Mouse (Mus musculus) kidney, postnatal 14 days (tissue): ENCODE data around the gene Gse1.

Experiments
- DNase-seq: peaks from one replicate; pipeline ENCODE4 v3.0.0; 2022; ENCODE audit warnings: mixed read lengths

Gene Gse1

GRCm38 (mm10) chr8:120589921-120590320 lies 361.7 kb downstream of the Gse1 start:
- peak; percentile 48 for DNase-seq

DNA sequence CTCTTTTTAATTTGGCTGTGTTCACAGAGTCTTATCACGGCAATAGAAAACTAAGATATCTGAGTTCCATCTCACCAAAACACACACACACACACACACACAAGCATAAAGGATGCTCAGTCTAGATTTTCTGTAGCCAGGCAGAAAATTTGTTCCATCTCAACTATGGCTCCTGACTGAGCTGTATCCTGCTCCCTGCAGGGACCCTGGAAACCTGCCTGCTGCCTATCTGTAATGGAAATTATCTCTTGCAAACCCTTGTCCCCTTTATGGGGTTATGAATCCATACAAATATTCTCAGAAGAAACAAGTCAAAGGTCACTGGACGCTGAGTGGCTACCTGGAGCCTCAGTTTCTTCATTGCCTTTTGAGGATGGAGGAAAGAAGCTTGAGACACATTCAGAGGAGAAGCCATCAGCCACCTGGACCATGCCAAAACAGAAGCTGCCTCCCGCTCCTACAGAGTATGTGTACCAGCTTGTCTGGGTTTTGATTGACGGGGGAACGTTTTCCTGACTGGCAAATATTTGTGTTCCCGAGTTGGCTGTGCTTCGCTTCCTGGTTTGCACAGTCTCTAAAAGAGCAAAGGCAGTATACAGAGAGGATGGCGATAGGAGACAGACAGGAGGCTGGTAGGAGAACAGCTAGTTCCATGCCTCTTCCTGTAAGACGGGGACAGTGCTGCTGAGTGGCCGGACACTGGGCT lies 363.5 kb downstream of the Gse1 start:
- DNase-seq = no peak

GRCm38 (mm10) chr8:120594571-120594970 lies 366.3 kb downstream of the Gse1 start:
- DNase-seq = no peak

- DNase-seq = peak; percentile 68
Observed at GRCm38 (mm10) chr8:120595963-120596362, 367.7 kb downstream of the Gse1 start.

- no peak for DNase-seq
Observed at GRCm38 (mm10) chr8:120598579-120598978, 370.3 kb downstream of the Gse1 start.

- peak; percentile 87 for DNase-seq
Observed at GRCm38 (mm10) chr8:120599504-120599903, 371.2 kb downstream of the Gse1 start.

- DNase-seq = no peak
Observed at GRCm38 (mm10) chr8:120602672-120603071, 374.4 kb downstream of the Gse1 start.

- no peak for DNase-seq
Observed at GRCm38 (mm10) chr8:120607460-120607859, 379.2 kb downstream of the Gse1 start.

- peak; percentile 80 for DNase-seq
Observed at GRCm38 (mm10) chr8:120607885-120608284, 379.6 kb downstream of the Gse1 start.

- no peak for DNase-seq
Observed at GRCm38 (mm10) chr8:120610824-120611223, 382.6 kb downstream of the Gse1 start.

GRCm38 (mm10) chr8:120614491-120614890 lies 386.2 kb downstream of the Gse1 start:
- no peak for DNase-seq

DNA sequence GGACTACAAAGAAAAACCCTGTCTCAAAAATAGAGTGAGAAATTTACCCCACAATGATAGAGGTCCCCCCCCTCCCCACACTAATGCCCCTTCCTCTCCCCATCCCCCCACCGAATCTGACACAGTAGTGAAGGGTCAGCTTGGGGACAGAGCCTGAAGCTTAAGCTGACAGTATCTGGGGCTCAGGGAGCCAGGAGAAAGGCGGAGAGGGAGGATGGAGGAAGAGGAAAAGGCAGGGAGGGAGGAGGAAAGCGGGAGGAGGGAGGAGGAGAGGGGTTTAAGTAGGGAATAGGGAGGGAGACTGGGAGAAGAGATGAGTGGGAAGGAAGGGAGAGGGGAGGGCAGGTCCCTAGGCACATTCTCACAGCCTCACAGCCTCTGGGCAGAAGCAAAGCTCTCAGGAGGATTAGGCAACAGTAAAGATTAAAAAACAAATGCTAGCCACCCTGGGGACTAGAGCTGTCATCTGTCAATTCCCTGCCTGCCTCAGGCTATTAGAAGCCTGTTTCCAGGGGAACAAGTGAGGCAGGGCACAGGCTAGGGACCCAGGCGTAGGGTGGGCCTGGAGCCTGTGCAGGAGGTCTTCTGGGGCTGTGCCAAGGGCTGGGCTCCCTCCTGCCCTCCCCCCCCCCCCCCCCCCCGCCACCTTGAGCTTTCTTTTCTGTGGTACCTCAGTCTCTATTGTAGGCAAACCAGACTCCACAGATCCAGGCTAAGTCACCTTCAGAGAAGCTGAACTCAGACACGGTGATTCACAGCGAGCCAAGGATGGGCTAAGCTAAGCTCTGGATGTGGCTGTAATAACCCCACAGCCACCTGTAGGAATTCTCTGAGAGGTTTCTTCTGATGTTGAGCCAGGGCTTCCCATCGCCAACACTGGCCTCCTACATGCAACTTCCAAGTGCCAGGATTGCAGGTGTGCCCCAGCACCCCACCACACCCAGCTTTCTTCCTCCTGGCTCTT lies 388.7 kb downstream of the Gse1 start:
- no peak for DNase-seq

DNA sequence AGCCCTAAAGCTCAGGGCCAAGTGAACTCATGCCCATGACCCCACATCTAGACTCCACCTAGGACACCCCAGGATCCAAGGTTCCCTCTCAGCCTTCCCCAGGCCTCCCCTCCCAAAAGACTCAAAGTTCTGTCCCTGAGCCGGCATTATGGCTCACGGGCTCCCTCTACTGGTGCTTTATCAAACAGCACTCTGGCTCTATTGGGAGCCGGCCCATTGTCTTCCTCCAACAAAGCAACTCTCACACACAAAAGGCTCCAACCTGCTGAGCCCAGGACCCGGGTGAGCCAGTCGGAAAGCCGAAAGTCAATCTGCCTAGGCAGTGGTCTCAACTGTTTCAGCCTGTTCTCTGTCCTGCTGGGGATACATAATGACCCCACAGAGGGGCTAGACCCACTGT lies 389.9 kb downstream of the Gse1 start:
- DNase-seq = peak; percentile 72

DNA sequence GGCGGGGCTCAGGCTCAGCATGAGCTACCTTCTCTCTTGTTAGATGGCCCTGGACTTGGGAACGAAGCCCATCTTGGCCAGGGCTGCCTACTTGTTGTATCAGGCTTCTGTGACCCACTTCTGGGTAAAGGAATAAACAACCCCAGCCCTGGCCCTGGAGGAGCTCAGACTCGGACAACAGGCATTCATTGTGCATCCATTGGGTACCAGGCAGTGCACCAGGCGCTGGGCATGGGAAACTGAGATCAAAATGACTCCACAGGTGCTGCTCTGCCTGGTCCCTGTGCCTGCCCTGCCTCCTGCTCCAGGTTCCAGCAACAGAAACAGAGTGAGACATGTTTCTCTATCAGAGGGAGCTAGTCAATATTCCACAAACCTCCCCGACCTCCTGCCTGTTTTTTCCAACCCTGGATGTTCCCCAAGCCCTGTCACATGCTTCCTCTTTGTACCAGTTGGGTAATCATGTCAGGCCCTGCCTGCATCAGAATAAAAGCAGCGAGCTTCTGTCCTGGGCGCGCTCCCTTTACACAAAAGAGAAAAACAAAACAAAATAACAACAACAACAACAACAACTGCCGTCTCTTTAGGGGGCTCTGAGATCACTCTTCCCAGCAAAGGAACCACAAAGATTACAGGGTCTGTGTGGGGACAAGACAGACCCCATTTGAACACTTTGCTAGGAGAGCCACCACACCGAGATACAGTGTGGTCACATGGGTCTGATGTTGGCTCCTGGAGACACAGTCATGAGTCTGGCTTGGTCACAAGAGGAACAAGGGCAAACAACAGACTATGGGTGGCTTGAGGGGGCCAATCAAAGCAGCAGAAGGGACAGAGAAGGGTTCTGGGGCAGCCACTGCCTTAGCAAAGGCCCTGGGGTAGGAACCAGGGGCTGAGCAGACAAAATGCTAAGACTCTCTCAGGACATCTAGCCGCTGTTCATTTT lies 391.3 kb downstream of the Gse1 start:
- DNase-seq = no peak

- DNase-seq = no peak
Observed at GRCm38 (mm10) chr8:120620441-120620840, 392.2 kb downstream of the Gse1 start.

GRCm38 (mm10) chr8:120622161-120622560 lies 393.9 kb downstream of the Gse1 start:
- DNase-seq = no peak

- no peak for DNase-seq
Observed at GRCm38 (mm10) chr8:120623608-120624007, 395.4 kb downstream of the Gse1 start.

DNA sequence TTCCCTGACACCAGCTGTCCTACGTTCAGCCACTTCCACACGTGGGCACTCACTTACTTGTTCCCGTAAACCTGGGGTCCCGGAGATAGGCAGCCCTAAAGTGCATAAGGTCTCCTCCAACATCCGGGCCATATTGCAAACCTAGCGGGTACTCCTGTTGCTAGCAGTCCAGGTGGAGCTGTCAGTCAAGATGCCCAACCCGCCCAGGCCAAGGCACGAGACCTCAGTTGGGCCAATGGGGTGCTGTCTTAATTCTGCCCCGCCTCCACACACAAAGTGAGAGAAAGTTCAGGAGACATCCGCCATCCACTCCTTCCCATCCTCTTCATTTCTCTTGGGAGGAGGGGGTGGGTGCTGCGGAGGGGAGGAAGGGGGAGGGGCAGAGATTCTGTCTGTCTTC lies 398.2 kb downstream of the Gse1 start:
- DNase-seq = no peak

- no peak for DNase-seq
Observed at GRCm38 (mm10) chr8:120627298-120627697, 399.0 kb downstream of the Gse1 start.

GRCm38 (mm10) chr8:120630031-120630430 lies 401.8 kb downstream of the Gse1 start:
- no peak for DNase-seq

DNA sequence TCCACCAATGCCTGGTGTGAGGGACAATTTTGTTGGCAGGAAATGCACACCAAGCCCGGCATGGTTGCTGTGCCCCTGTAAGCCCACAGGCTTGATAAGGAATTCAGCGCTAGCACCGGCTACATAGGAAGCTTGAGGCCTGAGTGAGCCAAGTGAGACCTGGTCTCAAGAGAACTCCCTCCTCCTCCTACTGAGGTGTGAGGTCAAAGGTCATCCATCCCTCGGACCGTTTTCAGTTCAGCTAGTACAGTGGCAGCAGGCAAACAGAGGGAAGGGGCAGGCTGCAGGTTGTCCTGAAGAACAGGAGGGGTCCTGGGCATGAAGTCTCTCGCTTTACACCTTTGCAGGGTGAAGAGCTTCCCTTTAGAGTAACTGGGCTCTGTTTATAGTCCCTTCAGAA lies 402.6 kb downstream of the Gse1 start:
- DNase-seq = no peak
